9 mouse cellular contexts compared by ENCODE assay signal in genomic region chr11:74876801-74877200, GRCm38 (mm10). TPM values are rescaled to one million over a fixed set of nuclear protein-coding genes. Genes with fewer than 3 reads are reported as not detected.
DNase-seq lines count a peak whose midpoint lies in the region; ATAC-seq and TF ChIP-seq lines count a peak whose summit lies in the region.
"Had no signal": no experiment of that assay in that cellular context is flagged by ENCODE, and none has a peak within 500 bp of the region (broad histone marks: within the 10 kb centered on the region; RNA-seq: fewer than 3 reads in every experiment).

No protein-coding gene starts in this region.

- H3K36me3 ChIP-seq in embryonic facial prominence, embryonic 11.5 days (replicated peaks; ENCODE audit: control insufficient read depth, insufficient read depth, low read depth, low read length) = no peaks in the 10 kb centered on the region
- H3K36me3 ChIP-seq in heart, adult 2 months (ENCODE audit: control insufficient read depth, insufficient read depth, low read length) = no peaks in the 10 kb centered on the region
- no peaks in the 10 kb centered on the region for H3K36me3 ChIP-seq in intestine, postnatal 0 days (ENCODE audit: control insufficient read depth, insufficient read depth)
- no peaks in the 10 kb centered on the region for H3K36me3 ChIP-seq in midbrain, postnatal 0 days (ENCODE audit: insufficient read depth, low read length)

- TF ChIP-seq POLR2A in heart, adult 2 months (IDR thresholded peaks at IDR 0.05; ENCODE audit: insufficient read depth, low read depth, low read length) = no peak

- no peaks in the 10 kb centered on the region for H3K9me3 ChIP-seq in embryonic facial prominence, embryonic 11.5 days (replicated peaks; ENCODE audit: control insufficient read depth, low read length)
- H3K9me3 ChIP-seq in intestine, postnatal 0 days (ENCODE audit: control insufficient read depth) = no peaks in the 10 kb centered on the region
- H3K9me3 ChIP-seq in midbrain, postnatal 0 days (ENCODE audit: low read length) = no peaks in the 10 kb centered on the region
- H3K9me3 ChIP-seq: G1E had no signal

- no peak for TF ChIP-seq CTCF in heart, adult 2 months (IDR thresholded peaks at IDR 0.05)
- TF ChIP-seq CTCF in intestine, postnatal 0 days (IDR thresholded peaks at IDR 0.05; ENCODE audit: low read depth) = no peak
- TF ChIP-seq CTCF in midbrain, postnatal 0 days (IDR thresholded peaks at IDR 0.05) = no peak

- no peak overlapping the region for H3K4me3 ChIP-seq in embryonic facial prominence, embryonic 11.5 days (ENCODE audit: low read depth, low read length)
- H3K4me3 ChIP-seq in heart, adult 2 months = no peak overlapping the region
- H3K4me3 ChIP-seq in intestine, postnatal 0 days (ENCODE audit: low read depth, low read length) = no peak overlapping the region
- H3K4me3 ChIP-seq in midbrain, postnatal 0 days (ENCODE audit: low read depth, low read length) = peak overlapping the region; percentile 11; the same call in 1 of the 2 replicates

- H3K27me3 ChIP-seq in embryonic facial prominence, embryonic 11.5 days (ENCODE audit: control insufficient read depth, insufficient read depth, low read length) = no peaks in the 10 kb centered on the region
- no peaks in the 10 kb centered on the region for H3K27me3 ChIP-seq in heart, adult 2 months (ENCODE audit: control insufficient read depth, insufficient read depth, low read length)
- H3K27me3 ChIP-seq in intestine, postnatal 0 days (replicated peaks; ENCODE audit: control insufficient read depth, insufficient read depth, low read length) = no peaks in the 10 kb centered on the region
- H3K27me3 ChIP-seq in midbrain, postnatal 0 days (ENCODE audit: insufficient read depth, low read length) = no peaks in the 10 kb centered on the region

- no peak overlapping the region for H3K4me2 ChIP-seq in embryonic facial prominence, embryonic 11.5 days (ENCODE audit: low read depth, low read length)
- peak overlapping the region; percentile 51 for H3K4me2 ChIP-seq in intestine, postnatal 0 days (replicated peaks; ENCODE audit: low read depth)
- peak overlapping the region; percentile 43 for H3K4me2 ChIP-seq in midbrain, postnatal 0 days (ENCODE audit: low read depth, low read length, poor library complexity, severe bottlenecking)

- peak; percentile 31 for DNase-seq in ovary, postnatal 36 days (ENCODE audit: low spot score)
- DNase-seq in ovary, adult 18-20 months (ENCODE audit: low spot score) = no peak
- peak; percentile 73 for DNase-seq in embryonic facial prominence, embryonic 11.5 days (ENCODE audit: low spot score)
- peak; percentile 54 to 56 for DNase-seq in heart, adult 2 months
- peak; percentile 54 to 72 for DNase-seq in left cerebral cortex, postnatal 25 days (ENCODE audit: low spot score in 2 of 2)
- DNase-seq in midbrain, postnatal 0 days (ENCODE audit: low spot score) = peak; percentile 93
- no peak for DNase-seq in c-Kit-positive CD71-positive TER-119-positive erythroid progenitor cells, embryonic 14.5 days (ENCODE audit: low spot score)

- H3K4me1 ChIP-seq in embryonic facial prominence, embryonic 11.5 days (ENCODE audit: control insufficient read depth, insufficient read depth, low read length) = 0 out of 2 replicates have a peak, but pooled peaks cover 3% of the 10 kb centered on the region
- H3K4me1 ChIP-seq in heart, adult 2 months (ENCODE audit: control insufficient read depth, insufficient read depth, low read length) = peaks cover 3% of the 10 kb centered on the region
- no peaks in the 10 kb centered on the region for H3K4me1 ChIP-seq in intestine, postnatal 0 days (replicated peaks; ENCODE audit: control insufficient read depth, insufficient read depth, low read length)
- 0 out of 2 replicates have a peak, but pooled peaks cover 6% of the 10 kb centered on the region for H3K4me1 ChIP-seq in midbrain, postnatal 0 days (ENCODE audit: insufficient read depth, low read length)

- under 1% methylated on average over 9 of the region's 9 CpGs for WGBS in embryonic facial prominence, embryonic 11.5 days
- 10% methylated on average over 9 of the region's 9 CpGs for WGBS in heart, adult 2 months
- 5% methylated on average over 9 of the region's 9 CpGs for WGBS in intestine, postnatal 0 days
- WGBS in midbrain, postnatal 0 days = under 1% methylated on average over 9 of the region's 9 CpGs

- ATAC-seq in embryonic facial prominence, embryonic 11.5 days (replicated peaks; ENCODE audit: insufficient number of reproducible peaks, low FRiP score, low TSS enrichment, low read depth) = peak; percentile 84
- ATAC-seq in intestine, postnatal 0 days = peak; percentile 73
- peak; percentile 91 for ATAC-seq in midbrain, postnatal 0 days (ENCODE audit: low FRiP score)

- 0 out of 2 replicates have a peak overlapping the region, but pooled peaks have one; percentile 8 for H3K27ac ChIP-seq in embryonic facial prominence, embryonic 11.5 days (replicated peaks; ENCODE audit: low read depth, low read length)
- H3K27ac ChIP-seq in heart, adult 2 months = 0 out of 2 replicates have a peak overlapping the region, but pooled peaks have one; percentile 26
- no peak overlapping the region for H3K27ac ChIP-seq in intestine, postnatal 0 days (ENCODE audit: low read depth, low read length)
- peak overlapping the region; percentile 77 for H3K27ac ChIP-seq in midbrain, postnatal 0 days (ENCODE audit: low read depth, low read length)

- H3K9ac ChIP-seq in embryonic facial prominence, embryonic 11.5 days (replicated peaks; ENCODE audit: low read length) = no peak overlapping the region; the same call in 1 of the 2 replicates
- H3K9ac ChIP-seq in heart, adult 2 months (ENCODE audit: low read depth, low read length) = no peak overlapping the region
- H3K9ac ChIP-seq in intestine, postnatal 0 days (ENCODE audit: low read depth, low read length) = no peak overlapping the region
- H3K9ac ChIP-seq in midbrain, postnatal 0 days (replicated peaks; ENCODE audit: low read length, poor library complexity, severe bottlenecking) = peak overlapping the region; percentile 29; the same call in 1 of the 2 replicates

- no peak for TF ChIP-seq EP300 in heart, adult 2 months (IDR thresholded peaks at IDR 0.05; ENCODE audit: insufficient read depth, low read depth, low read length)

- intact Hi-C loops in heart, adult 2 months (cut with DNase I) = no loop called here
- intact Hi-C loops in left cerebral cortex, postnatal 25 days (cut with DNase I) = no loop called here

- no peaks in the 10 kb centered on the region for H3K79me2 ChIP-seq in heart, adult 2 months (replicated peaks; ENCODE audit: control insufficient read depth, insufficient read depth, low read length)

RNA-seq across cellular contexts. Expression of gene Sgsm2, which starts 20.1 kb away (rescaled TPM):
- 2.5 and 3.4 TPM in 2 replicates for polyA plus RNA-seq in embryonic facial prominence, embryonic 11.5 days (2014; fragmentation: Nextera tagmentation; extraction: Ambion mirVana)
- total RNA-seq in heart, adult 2 months (2021) = 1 to 10 TPM; 5.1 to 5.3 TPM
- 8.3 and 10.2 TPM in 2 replicates for polyA plus RNA-seq in heart, adult 2 months (2012; rRNA removed)
- 2.3 and 2.4 TPM in 2 replicates for polyA plus RNA-seq in intestine, postnatal 0 days (2015; fragmentation: Nextera tagmentation; extraction: Ambion mirVana)
- total RNA-seq in left cerebral cortex, postnatal 25 days (2021) = 10 to 100 TPM; 76.0 to 78.3 TPM
- 49.1 and 62.8 TPM in 2 replicates for total RNA-seq in midbrain, postnatal 0 days (2014; rRNA removed)
- polyA plus RNA-seq in midbrain, postnatal 0 days (2015; fragmentation: Nextera tagmentation; extraction: Ambion mirVana) = 28.1 and 28.8 TPM in 2 replicates

RNA-seq across cellular contexts. Expression of gene Tsr1, which starts 21.1 kb away (rescaled TPM):
- 55.7 and 62.6 TPM in 2 replicates for polyA plus RNA-seq in embryonic facial prominence, embryonic 11.5 days (2014; fragmentation: Nextera tagmentation; extraction: Ambion mirVana)
- 10 to 100 TPM; 17.7 to 18.5 TPM for total RNA-seq in heart, adult 2 months (2021)
- 7.3 and 8.8 TPM in 2 replicates for polyA plus RNA-seq in heart, adult 2 months (2012; rRNA removed)
- polyA plus RNA-seq in intestine, postnatal 0 days (2015; fragmentation: Nextera tagmentation; extraction: Ambion mirVana) = 16.8 and 17.5 TPM in 2 replicates
- total RNA-seq in left cerebral cortex, postnatal 25 days (2021) = 10 to 100 TPM; 26.2 to 28.1 TPM
- 23.6 and 28.6 TPM in 2 replicates for total RNA-seq in midbrain, postnatal 0 days (2014; rRNA removed)
- polyA plus RNA-seq in midbrain, postnatal 0 days (2015; fragmentation: Nextera tagmentation; extraction: Ambion mirVana) = 21.2 and 22.9 TPM in 2 replicates

RNA-seq across cellular contexts. Expression of gene Mnt, which starts 46.1 kb away (rescaled TPM):
- polyA plus RNA-seq in embryonic facial prominence, embryonic 11.5 days (2014; fragmentation: Nextera tagmentation; extraction: Ambion mirVana) = 3.0 and 3.6 TPM in 2 replicates
- 10 to 100 TPM in 1 of 2 experiments, 1 to 10 TPM in 1; 6.7 to 10.7 TPM for total RNA-seq in heart, adult 2 months (2021)
- polyA plus RNA-seq in heart, adult 2 months (2012; rRNA removed) = 5.4 and 6.9 TPM in 2 replicates
- 5.3 and 5.8 TPM in 2 replicates for polyA plus RNA-seq in intestine, postnatal 0 days (2015; fragmentation: Nextera tagmentation; extraction: Ambion mirVana)
- total RNA-seq in left cerebral cortex, postnatal 25 days (2021) = 10 to 100 TPM; 27.4 to 29.3 TPM
- 17.6 and 18.6 TPM in 2 replicates for total RNA-seq in midbrain, postnatal 0 days (2014; rRNA removed)
- 7.4 and 8.4 TPM in 2 replicates for polyA plus RNA-seq in midbrain, postnatal 0 days (2015; fragmentation: Nextera tagmentation; extraction: Ambion mirVana)

RNA-seq across cellular contexts. Expression of gene Smg6, which starts 48.8 kb away (rescaled TPM):
- 16.8 and 17.9 TPM in 2 replicates for polyA plus RNA-seq in embryonic facial prominence, embryonic 11.5 days (2014; fragmentation: Nextera tagmentation; extraction: Ambion mirVana)
- 10 to 100 TPM; 17.8 to 19.5 TPM for total RNA-seq in heart, adult 2 months (2021)
- 18.1 and 26.5 TPM in 2 replicates for polyA plus RNA-seq in heart, adult 2 months (2012; rRNA removed)
- 6.5 and 7.3 TPM in 2 replicates for polyA plus RNA-seq in intestine, postnatal 0 days (2015; fragmentation: Nextera tagmentation; extraction: Ambion mirVana)
- total RNA-seq in left cerebral cortex, postnatal 25 days (2021) = 10 to 100 TPM; 26.5 to 27.5 TPM
- total RNA-seq in midbrain, postnatal 0 days (2014; rRNA removed) = 26.6 and 27.7 TPM in 2 replicates
- polyA plus RNA-seq in midbrain, postnatal 0 days (2015; fragmentation: Nextera tagmentation; extraction: Ambion mirVana) = 10.0 and 11.9 TPM in 2 replicates

RNA-seq across cellular contexts. Expression of gene Srr, which starts 48.9 kb away (rescaled TPM):
- polyA plus RNA-seq in embryonic facial prominence, embryonic 11.5 days (2014; fragmentation: Nextera tagmentation; extraction: Ambion mirVana) = 24.7 and 29.2 TPM in 2 replicates
- total RNA-seq in heart, adult 2 months (2021) = 10 to 100 TPM; 24.1 to 31.7 TPM
- 12.6 and 25.1 TPM in 2 replicates for polyA plus RNA-seq in heart, adult 2 months (2012; rRNA removed)
- polyA plus RNA-seq in intestine, postnatal 0 days (2015; fragmentation: Nextera tagmentation; extraction: Ambion mirVana) = 20.3 and 22.4 TPM in 2 replicates
- total RNA-seq in left cerebral cortex, postnatal 25 days (2021) = 100 to 1,000 TPM in 1 of 2 experiments, 10 to 100 TPM in 1; 93.7 to 100 TPM
- total RNA-seq in midbrain, postnatal 0 days (2014; rRNA removed) = 40.5 and 43.1 TPM in 2 replicates
- 35.6 and 37.6 TPM in 2 replicates for polyA plus RNA-seq in midbrain, postnatal 0 days (2015; fragmentation: Nextera tagmentation; extraction: Ambion mirVana)

Comparison
In these comparisons a context has a peak if more than half of its experiments do, and no peak if none do; other contexts are left out.
1. DNase-seq: peak in ovary, postnatal 36 days (single experiment), embryonic facial prominence, embryonic 11.5 days (single experiment), heart, adult 2 months (2 of 2), left cerebral cortex, postnatal 25 days (2 of 2) and midbrain, postnatal 0 days (single experiment); none in ovary, adult 18-20 months (single experiment) and c-Kit-positive CD71-positive TER-119-positive erythroid progenitor cells, embryonic 14.5 days (single experiment).
2. Peak in every context shown above with its lines, with median percentiles within 50 percentile points of each other: ATAC-seq.